Mouse (Mus musculus): ENCODE data around the gene Mcrs1.
A peak's percentile ranks its signal among the peaks of the same experiment; 100 is the strongest.

DNA sequence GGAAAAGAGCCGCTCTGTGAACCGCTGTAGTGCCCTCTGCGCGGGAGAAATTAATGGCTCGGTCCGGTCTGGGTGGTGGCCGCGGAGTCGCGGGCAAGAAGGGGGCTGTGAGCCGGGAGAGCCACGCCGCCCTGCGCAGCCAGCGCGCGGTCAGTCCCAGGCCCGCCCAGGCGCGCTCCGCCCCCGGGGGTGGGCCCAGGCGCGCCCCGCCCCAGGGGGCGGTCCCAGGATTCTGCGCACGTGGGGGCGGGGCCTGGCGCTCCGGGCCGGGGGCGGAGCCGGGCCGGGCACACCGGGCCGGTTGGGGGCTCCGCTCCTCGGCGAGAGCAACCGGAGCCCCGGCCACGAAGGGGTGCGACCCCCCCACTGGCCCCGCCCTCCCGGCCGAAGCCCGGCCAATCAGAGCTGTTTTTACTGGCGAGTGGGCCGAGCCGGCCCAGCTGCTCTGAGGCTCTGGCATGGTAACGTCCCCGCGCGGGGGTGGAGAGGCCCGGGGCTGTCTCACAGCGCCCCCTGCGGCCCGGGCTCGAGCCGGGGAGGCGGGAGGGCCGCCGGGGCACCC, 43.1 kb upstream of the Mcrs1 start, which contains the start of gene Prpf40b:
- TF ChIP-seq CTCF (IDR thresholded peaks at IDR 0.05; ENCODE audit: insufficient read depth, low read length) (no peak), POLR2A (IDR thresholded peaks at IDR 0.05; ENCODE audit: borderline replicate concordance, extremely low read depth, low read depth, low read length) (peak; percentile 38; the same call in 1 of the 2 replicates)

Measured in lung, adult 2 months (tissue).